Mouse (Mus musculus) midbrain, embryonic 15.5 days (tissue): Measurements from ENCODE around the gene Piezo1. TPM values are rescaled to one million over a fixed set of nuclear protein-coding genes. Genes with fewer than 3 reads are reported as not detected.

Experiments
- ATAC-seq: fragments of 200-750 bp; cut with Nextera tagmentation; replicated peaks from 2 replicates; pipeline ENCODE4 v1.8.0; 2017; ENCODE audit warnings: moderate TSS enrichment
- H3K27ac ChIP-seq: fragments of 300-500 bp; sonication (generic); 2 replicates; pipeline ENCODE4 v1.5.1; 2015; ENCODE audit warnings: mild to moderate bottlenecking, inconsistent platforms
- H3K27me3 ChIP-seq: fragments of 300-500 bp; sonication (generic); replicated peaks from 2 replicates; pipeline ENCODE4 v1.6.1; 2015; ENCODE audit warnings: inconsistent platforms
- H3K36me3 ChIP-seq: fragments of 300-500 bp; sonication (generic); replicated peaks from 2 replicates; pipeline ENCODE4 v1.6.1; 2015; ENCODE audit warnings: inconsistent platforms
- H3K4me1 ChIP-seq: fragments of 300-500 bp; sonication (generic); 2 replicates; pipeline ENCODE4 v1.6.1; 2015; ENCODE audit warnings: inconsistent platforms
- H3K4me2 ChIP-seq: fragments of 300-500 bp; sonication (generic); 2 replicates; pipeline ENCODE4 v1.6.1; 2015; ENCODE audit warnings: inconsistent platforms, mild to moderate bottlenecking, moderate library complexity
- H3K4me3 ChIP-seq: fragments of 300-500 bp; sonication (generic); 2 replicates; pipeline ENCODE4 v1.5.1; 2015; ENCODE audit warnings: mild to moderate bottlenecking, inconsistent platforms
- H3K9ac ChIP-seq: fragments of 300-500 bp; sonication (generic); 2 replicates; pipeline ENCODE4 v1.6.1; 2015; ENCODE audit warnings: mild to moderate bottlenecking, inconsistent platforms
- H3K9me3 ChIP-seq: fragments of 300-500 bp; sonication (generic); 2 replicates; pipeline ENCODE4 v1.6.1; 2016; ENCODE audit warnings: inconsistent platforms
- WGBS: fragments of 180-500 bp; shearing (Covaris S2); methylation state at CpG from one replicate; pipeline ENCODE4 v1.1.7; 2015; ENCODE audit warnings: mixed read lengths; 5-methylcytosine and 5-hydroxymethylcytosine counted together
- polyA plus RNA-seq: library from polyadenylated mRNA; unstranded; fragments of >200 nt; fragmentation: Nextera tagmentation; extraction: Ambion mirVana; gene quantifications from 2 replicates; pipeline ENCODE4 v1.2.1, GENCODE M21; 2015

Piezo1 gene
- polyA plus RNA-seq, 1 experiment from 2014 or later: 2.7 TPM

DNA sequence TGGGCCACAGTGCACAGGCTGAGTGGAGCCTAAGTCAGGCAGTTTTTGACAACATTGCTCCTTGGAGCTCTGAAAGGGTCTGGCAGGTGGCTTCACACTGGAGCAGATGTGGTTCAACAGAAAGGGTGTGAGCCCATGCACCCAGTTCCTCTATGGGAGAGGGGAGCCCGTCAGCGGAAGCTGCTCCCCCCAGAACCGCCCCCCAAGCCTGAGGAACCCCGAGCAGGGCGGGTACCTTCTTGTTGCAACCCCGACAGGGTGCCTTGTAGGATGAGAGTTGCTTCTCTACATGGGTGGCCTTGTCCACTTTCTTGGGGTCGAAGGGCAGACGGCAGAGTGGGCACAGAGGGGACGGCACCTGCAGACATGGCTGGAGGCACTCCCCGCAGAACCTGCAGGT lies 81.2 kb downstream of the Piezo1 start:
- no peak overlapping the region for H3K4me3 ChIP-seq
- no peak overlapping the region for H3K9ac ChIP-seq
- no peak overlapping the region for H3K27ac ChIP-seq
- H3K9me3 ChIP-seq: no peaks in the 10 kb centered on the region
- no peak overlapping the region for H3K4me2 ChIP-seq
- H3K36me3 ChIP-seq: peaks cover 19% of the 10 kb centered on the region; the same call in 1 of the 2 replicates
- H3K4me1 ChIP-seq: peaks cover 12% of the 10 kb centered on the region
- 88% methylated on average over 10 of the region's 10 CpGs for WGBS
- ATAC-seq: no peak
- no peaks in the 10 kb centered on the region for H3K27me3 ChIP-seq

DNA sequence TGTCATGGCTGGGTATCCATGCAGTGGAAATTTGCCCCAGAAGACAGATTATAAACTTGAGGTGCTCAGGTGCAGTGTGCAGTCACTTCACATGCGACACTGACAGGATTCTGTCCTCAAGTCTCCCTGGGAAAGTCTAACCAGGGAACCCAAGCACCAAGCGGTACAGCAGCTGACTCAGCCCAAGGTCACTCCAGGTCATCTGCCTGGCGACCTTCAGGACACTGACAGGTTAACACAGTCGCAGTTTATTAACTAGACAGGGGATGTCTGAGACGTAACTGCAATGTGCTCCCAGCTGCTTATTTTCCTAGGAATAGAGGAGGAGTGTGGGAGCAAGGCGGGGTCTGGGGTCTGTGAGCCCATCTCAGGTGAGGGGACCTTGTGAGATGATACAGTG lies 81.7 kb downstream of the Piezo1 start:
- Histone ChIP-seq H3K9me3 (no peaks in the 10 kb centered on the region), H3K27me3 (no peaks in the 10 kb centered on the region), H3K9ac (no peak overlapping the region), H3K4me2 (no peak overlapping the region), H3K4me3 (no peak overlapping the region), H3K4me1 (peaks cover 7% of the 10 kb centered on the region), H3K36me3 (peaks cover 19% of the 10 kb centered on the region; the same call in 1 of the 2 replicates), H3K27ac (no peak overlapping the region)
- ATAC-seq: no peak
- WGBS: 90% methylated on average over 6 of the region's 6 CpGs

DNA sequence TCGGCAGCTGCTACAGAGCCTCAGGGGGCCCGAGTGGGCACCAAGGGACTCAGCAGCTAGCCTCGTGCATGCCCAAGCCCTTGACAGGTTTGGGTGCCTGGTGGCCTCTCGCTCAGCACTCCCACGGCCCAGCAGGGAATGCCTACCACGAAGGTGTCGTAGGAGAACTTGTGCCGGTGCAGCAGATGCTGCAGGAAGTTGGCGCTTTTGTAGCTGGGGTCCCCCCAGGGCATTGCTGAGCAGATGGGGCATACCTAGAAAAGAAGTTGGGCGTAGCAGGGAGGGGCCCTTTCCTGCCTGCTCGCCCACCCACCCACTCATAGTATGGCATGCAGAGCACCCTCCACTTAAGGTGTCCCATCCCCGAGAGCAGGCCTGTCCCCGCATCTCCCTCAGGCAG lies 83.3 kb downstream of the Piezo1 start:
- no peaks in the 10 kb centered on the region for H3K9me3 ChIP-seq
- no peak overlapping the region for H3K4me3 ChIP-seq
- peaks cover 19% of the 10 kb centered on the region; the same call in 1 of the 2 replicates for H3K36me3 ChIP-seq
- no peaks in the 10 kb centered on the region for H3K4me1 ChIP-seq
- peaks cover under 1% of the 10 kb centered on the region; the same call in 1 of the 2 replicates for H3K27me3 ChIP-seq
- no peak overlapping the region for H3K9ac ChIP-seq
- H3K27ac ChIP-seq: no peak overlapping the region
- WGBS: 90% methylated on average over 13 of the region's 13 CpGs
- H3K4me2 ChIP-seq: no peak overlapping the region
- ATAC-seq: no peak

DNA sequence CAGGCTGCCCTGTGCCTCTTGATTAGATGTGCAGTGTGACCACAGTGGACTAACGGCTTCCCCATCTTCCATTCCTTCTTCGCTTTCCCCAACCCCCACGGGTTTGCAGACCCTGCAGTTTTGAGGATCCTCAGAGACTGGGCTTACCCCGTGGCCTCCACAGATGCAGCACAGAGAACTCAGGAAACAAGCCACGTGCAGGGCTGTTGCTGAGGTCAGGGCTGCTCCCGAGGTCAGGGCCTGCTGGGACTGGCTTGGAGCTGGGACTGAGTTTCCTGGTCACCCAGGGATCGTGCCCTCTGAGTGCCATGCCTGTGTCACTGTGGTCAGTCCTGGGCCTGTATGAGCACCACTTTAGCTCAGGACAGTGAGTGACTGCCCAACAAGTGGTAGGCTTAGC lies 86.1 kb downstream of the Piezo1 start:
- no peak overlapping the region for H3K27ac ChIP-seq
- H3K36me3 ChIP-seq: peaks cover 14% of the 10 kb centered on the region; the same call in 1 of the 2 replicates
- peaks cover 10% of the 10 kb centered on the region for H3K4me1 ChIP-seq
- H3K9me3 ChIP-seq: no peaks in the 10 kb centered on the region
- H3K27me3 ChIP-seq: peaks cover 24% of the 10 kb centered on the region
- no peak overlapping the region for H3K9ac ChIP-seq
- 84% methylated on average over 7 of the region's 7 CpGs for WGBS
- ATAC-seq: no peak
- no peak overlapping the region for H3K4me3 ChIP-seq
- H3K4me2 ChIP-seq: no peak overlapping the region

DNA sequence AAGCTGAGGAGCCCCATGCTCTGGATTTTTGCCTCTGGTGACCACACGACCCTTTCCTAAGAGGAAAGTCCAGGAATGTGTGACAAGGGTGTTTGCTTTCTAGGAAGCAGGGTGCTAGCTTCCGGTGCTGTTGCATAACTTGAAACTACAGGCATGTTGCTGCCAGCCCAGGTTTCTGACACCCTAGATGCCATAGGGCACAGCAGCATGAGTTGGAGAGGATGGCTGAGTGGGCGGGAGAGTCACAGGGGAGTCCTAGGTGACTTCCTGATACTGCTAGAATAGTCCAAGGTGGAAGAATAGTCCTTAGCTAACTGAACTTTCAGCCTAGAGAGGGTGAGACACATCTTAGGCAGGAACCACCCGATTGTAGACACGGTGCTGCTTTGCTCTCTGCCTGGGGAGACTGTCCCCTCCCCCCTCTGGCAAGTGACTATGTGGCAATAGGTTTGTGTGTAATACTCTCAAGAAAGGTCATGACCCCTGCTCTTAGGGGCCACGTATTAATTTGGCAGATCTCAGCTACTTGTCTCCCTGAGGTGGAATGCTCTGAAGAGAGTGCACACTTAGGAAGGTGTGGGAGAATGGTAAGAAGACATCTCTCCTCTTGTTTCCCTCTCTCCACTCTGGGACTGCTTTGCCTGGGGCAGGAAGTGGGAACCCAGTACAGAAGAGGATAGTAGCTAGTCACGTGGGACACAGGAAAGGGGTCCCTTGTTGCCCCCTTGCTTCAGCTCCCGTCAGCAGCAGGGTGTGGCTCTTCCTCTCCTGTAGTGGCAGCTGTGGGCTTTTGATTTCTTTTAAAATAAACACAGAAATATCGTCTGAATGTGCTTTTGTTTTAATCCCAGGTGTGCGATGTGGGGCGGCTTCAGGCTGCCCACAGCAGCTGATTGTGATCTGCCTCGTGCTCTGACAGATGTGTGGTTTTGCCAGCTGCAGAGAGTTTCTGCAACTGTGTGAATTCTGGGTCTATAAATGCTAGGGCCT lies 87.2 kb downstream of the Piezo1 start:
- no peak for ATAC-seq
- H3K4me2 ChIP-seq: no peak overlapping the region
- no peak overlapping the region for H3K4me3 ChIP-seq
- peaks cover 32% of the 10 kb centered on the region for H3K27me3 ChIP-seq
- H3K27ac ChIP-seq: no peak overlapping the region
- H3K36me3 ChIP-seq: peaks cover 14% of the 10 kb centered on the region; the same call in 1 of the 2 replicates
- no peaks in the 10 kb centered on the region for H3K9me3 ChIP-seq
- 69% methylated on average over 12 of the region's 12 CpGs for WGBS
- H3K4me1 ChIP-seq: peaks cover 10% of the 10 kb centered on the region
- no peak overlapping the region for H3K9ac ChIP-seq

DNA sequence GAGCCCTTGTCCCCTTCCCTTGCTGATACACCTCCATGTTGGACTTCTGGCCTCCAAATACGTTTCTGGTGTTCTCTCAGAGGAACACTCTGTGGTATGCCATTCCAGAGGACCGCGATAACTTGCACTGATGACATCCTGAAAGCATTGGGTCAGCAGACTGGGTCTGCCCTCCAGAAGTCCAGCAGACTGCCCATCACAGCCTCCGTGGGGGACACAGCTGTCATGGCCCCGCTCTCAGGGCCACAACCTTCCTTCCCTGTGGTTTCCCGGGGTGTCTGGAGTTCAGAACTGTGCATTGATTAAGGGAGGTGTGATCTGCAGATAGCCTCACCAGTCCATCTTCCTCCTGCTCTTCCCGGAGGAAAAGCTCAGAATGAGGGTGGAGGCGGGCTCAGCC lies 88.6 kb downstream of the Piezo1 start:
- Histone ChIP-seq H3K27me3 (peaks cover 38% of the 10 kb centered on the region), H3K36me3 (peaks cover 8% of the 10 kb centered on the region; the same call in 1 of the 2 replicates), H3K4me1 (peaks cover 10% of the 10 kb centered on the region), H3K9me3 (no peaks in the 10 kb centered on the region), H3K4me2 (no peak overlapping the region), H3K27ac (no peak overlapping the region), H3K4me3 (no peak overlapping the region), H3K9ac (no peak overlapping the region)
- WGBS: 66% methylated on average over 8 of the region's 8 CpGs
- ATAC-seq: no peak

DNA sequence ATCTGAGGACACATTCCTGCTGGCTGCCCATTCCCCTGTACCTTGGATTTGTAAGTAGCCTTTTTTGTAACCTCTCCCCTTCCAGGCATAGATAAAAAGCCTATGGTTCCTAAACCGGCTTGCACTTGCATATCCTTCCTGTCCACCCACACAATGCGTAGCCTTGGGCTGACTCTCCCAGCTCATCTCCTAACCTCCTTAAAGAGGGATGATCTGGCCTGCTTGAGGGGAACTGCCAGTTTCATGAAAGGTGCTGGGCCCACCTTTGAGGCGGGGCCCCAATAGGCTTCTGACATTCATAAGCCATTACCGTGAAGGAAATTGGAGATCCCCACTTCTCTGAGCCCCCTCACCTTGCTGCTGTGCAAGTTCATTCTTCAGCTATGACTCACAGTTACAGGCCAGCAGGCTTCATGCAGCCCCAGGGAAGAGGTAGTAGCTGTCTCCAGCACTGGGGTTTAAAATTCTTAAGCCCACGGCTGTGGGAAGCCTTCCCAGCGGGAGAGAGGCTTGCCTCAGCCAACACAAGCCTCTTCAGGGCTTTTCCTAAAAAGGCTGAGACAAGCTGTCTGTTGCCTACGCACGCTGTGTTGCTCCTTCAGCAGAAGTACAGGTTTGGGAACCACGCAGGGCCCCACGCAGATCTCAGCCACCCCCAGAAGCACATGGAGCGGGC lies 89.5 kb downstream of the Piezo1 start:
- WGBS: 55% methylated on average over 11 of the region's 11 CpGs
- Histone ChIP-seq H3K4me3 (no peak overlapping the region), H3K4me2 (no peak overlapping the region), H3K27me3 (peaks cover 38% of the 10 kb centered on the region), H3K4me1 (peaks cover 10% of the 10 kb centered on the region), H3K27ac (no peak overlapping the region), H3K9me3 (no peaks in the 10 kb centered on the region), H3K36me3 (peaks cover under 1% of the 10 kb centered on the region; the same call in 1 of the 2 replicates), H3K9ac (no peak overlapping the region)
- no peak for ATAC-seq

DNA sequence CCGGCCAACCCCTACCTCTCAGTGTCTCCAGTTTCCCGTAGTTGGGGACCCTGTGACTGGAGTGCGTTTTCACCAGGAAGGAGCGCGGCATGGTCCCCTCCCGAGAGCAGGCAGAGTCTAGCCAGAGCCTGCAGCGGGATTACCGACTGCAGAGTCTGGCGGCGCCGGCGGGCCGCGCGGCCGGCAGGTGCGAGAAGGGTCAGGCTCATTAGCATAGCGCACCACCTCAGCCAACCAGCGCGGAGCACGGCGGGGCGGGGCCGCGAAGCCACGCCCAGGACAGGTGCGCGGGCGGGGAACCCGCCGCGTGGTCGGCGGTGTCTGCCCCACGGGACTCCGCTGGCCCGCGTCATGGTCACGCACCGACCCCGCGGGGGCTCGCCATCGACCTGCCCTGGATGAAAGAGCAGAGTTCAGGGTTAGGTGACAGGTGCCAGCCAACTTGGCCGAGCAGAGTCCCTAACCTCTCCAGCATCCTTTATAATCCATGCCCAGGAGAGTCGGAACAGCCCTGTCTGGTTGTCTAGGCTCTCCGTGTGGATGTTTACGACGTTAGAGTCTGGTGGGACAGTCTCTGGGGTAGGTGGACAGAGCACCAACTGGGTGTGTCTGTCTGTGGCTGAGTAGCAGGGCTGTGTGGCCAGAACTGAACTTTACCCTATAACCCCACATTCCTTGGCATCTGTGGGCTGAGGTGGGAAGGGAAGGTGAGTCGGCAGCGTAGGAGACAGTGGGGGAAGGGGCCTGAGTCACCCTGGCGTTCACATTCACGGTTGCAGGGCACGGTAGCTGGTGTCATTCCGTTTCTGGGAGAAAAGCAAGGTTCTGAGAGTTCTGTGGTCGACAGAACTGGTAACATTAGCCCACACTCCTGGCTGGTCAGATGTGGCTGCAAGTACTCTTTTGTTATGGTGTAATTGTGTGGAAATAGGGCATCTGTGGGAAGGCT lies 90.3 kb downstream of the Piezo1 start, which contains the start of gene Snai3:
Gene Snai3, minus strand, starts transcription at position 210 of the 949 bp plus-strand sequence.
- peaks cover 38% of the 10 kb centered on the region for H3K27me3 ChIP-seq
- no peaks in the 10 kb centered on the region for H3K36me3 ChIP-seq
- H3K9me3 ChIP-seq: no peaks in the 10 kb centered on the region
- peak within 1 kb of the TSS; percentile 73 for H3K4me2 ChIP-seq
- peak; percentile 54; the same call in 1 of the 2 replicates for ATAC-seq
- peaks cover 10% of the 10 kb centered on the region for H3K4me1 ChIP-seq
- peak within 1 kb of the TSS; percentile 35 for H3K4me3 ChIP-seq
- peak within 1 kb of the TSS; percentile 1; the same call in 1 of the 2 replicates for H3K9ac ChIP-seq
- WGBS: 2% methylated on average over 56 of the region's 56 CpGs
- H3K27ac ChIP-seq: no peak within 1 kb of the TSS

DNA sequence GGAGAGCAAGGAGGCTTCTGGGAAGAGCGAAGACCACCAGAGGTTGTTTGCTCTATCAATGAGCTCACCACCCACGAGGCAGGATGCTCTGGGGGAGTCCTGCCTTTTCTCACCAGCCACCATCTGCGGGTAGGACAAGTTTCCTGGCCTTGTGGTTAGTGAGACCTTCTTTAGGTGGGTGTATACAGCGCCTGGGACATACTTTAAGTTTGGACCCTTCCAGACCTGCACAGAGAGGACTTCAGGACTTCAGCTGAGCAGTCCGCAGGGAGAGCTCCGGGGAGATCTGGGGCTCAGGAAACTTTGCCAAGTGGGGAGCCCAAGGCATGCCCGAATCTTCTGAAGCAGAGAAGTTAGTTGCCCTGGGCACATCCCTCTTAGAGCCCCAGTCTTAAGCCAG lies 91.1 kb downstream of the Piezo1 start:
- ATAC-seq: no peak
- H3K4me3 ChIP-seq: peak overlapping the region; percentile 35; the same call in 1 of the 2 replicates
- H3K4me1 ChIP-seq: peaks cover 10% of the 10 kb centered on the region
- H3K4me2 ChIP-seq: peak overlapping the region; percentile 73
- no peak overlapping the region for H3K27ac ChIP-seq
- 26% methylated on average over 7 of the region's 7 CpGs for WGBS
- H3K27me3 ChIP-seq: peaks cover 38% of the 10 kb centered on the region
- H3K9me3 ChIP-seq: no peaks in the 10 kb centered on the region
- no peak overlapping the region for H3K9ac ChIP-seq
- H3K36me3 ChIP-seq: no peaks in the 10 kb centered on the region

DNA sequence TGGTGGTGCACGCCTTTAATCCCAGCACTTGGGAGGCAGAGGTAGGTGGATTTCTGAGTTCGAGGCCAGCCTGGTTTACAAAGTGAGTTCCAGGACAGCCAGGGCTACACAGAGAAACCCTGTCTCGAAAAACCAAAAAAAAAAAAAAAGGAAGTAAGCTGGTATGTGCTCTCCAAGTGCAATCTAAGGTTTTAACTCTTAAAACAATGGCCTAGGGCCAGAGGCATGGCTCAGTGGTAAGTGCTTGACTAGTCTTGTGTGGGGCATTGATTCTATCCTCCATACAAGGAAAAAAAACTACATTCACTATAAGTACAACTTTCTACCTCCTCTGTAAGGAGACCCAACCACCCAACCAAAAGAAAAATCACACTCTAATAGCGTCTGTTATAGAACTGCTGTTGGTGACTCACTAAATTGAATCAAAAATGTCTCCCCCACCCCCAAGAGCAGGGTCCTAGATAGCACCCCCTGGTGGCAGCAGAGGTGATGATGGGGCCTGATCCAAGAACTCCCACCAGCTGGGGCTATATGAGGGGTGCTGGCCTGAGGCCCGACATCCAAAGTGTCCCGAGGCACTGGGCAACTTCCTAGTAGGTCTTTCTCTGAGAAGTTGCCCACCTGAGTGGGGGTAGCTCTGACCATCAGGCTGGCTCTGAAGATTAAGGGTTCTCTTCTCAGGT lies 91.8 kb downstream of the Piezo1 start:
- no peaks in the 10 kb centered on the region for H3K36me3 ChIP-seq
- H3K4me2 ChIP-seq: no peak overlapping the region
- H3K27me3 ChIP-seq: peaks cover 38% of the 10 kb centered on the region
- H3K4me3 ChIP-seq: no peak overlapping the region
- H3K9me3 ChIP-seq: no peaks in the 10 kb centered on the region
- H3K9ac ChIP-seq: no peak overlapping the region
- no peak overlapping the region for H3K27ac ChIP-seq
- peaks cover 10% of the 10 kb centered on the region for H3K4me1 ChIP-seq
- ATAC-seq: no peak
- 56% methylated on average over 6 of the region's 6 CpGs for WGBS

DNA sequence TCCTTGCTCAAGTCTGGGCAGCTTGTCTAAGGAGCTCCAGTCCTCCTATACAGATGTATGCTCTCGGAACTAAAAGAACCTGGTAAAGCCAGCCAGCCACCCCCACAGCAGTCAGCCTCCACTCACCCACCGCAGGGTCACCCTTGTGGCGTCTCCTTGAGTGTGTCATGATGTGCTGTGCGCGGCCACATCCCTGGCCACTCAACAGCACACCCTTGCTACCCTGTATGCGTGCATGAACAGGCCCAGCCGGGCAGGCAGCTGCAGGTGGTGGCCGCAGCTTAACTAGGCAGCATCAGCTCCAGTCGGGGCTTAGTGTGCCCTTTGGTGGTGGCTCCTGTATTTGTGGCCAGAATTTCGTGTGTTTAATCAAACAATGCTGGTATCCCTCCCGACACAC lies 94.0 kb downstream of the Piezo1 start:
- H3K9ac ChIP-seq: no peak overlapping the region
- H3K27ac ChIP-seq: no peak overlapping the region
- ATAC-seq: no peak
- no peaks in the 10 kb centered on the region for H3K36me3 ChIP-seq
- H3K4me1 ChIP-seq: peaks cover 10% of the 10 kb centered on the region
- H3K4me2 ChIP-seq: no peak overlapping the region
- 74% methylated on average over 11 of the region's 11 CpGs for WGBS
- no peaks in the 10 kb centered on the region for H3K9me3 ChIP-seq
- no peak overlapping the region for H3K4me3 ChIP-seq
- peaks cover 32% of the 10 kb centered on the region for H3K27me3 ChIP-seq
